In genomic region chr4:156100501-156100900, GRCm38 (mm10) we compare ENCODE assay signal across 20 mouse cellular contexts. TPM values are rescaled to one million over a fixed set of nuclear protein-coding genes. Genes with fewer than 3 reads are reported as not detected.
"Had no signal": no experiment of that assay in that cellular context is flagged by ENCODE, and none has a peak within 500 bp of the region (broad histone marks: within the 10 kb centered on the region; RNA-seq: fewer than 3 reads in every experiment).

No protein-coding gene starts in this region.

- DNase-seq: kidney, adult 18-20 months; kidney, postnatal 10 days; kidney, postnatal 4 days; left cerebral cortex, postnatal 4 days; lung, embryonic 14.5 days; lung, postnatal 10 days; lung, postnatal 4 days; midbrain, embryonic 14.5 days; right cerebral cortex, postnatal 4 days; thymus, adult 2 months; thymus, postnatal 25 days had no signal

- H3K9ac ChIP-seq: limb, embryonic 13.5 days; liver, embryonic 14.5 days; lung, embryonic 14.5 days; neural tube, embryonic 12.5 days had no signal

- H3K4me1 ChIP-seq: limb, embryonic 13.5 days; midbrain, embryonic 10.5 days; neural tube, embryonic 12.5 days had no signal

- H3K27me3 ChIP-seq: limb, embryonic 13.5 days; neural tube, embryonic 12.5 days had no signal

- H3K4me3 ChIP-seq: limb, embryonic 13.5 days; midbrain, embryonic 10.5 days; neural tube, embryonic 12.5 days had no signal

- H3K36me3 ChIP-seq: limb, embryonic 13.5 days; midbrain, embryonic 10.5 days; neural tube, embryonic 12.5 days had no signal

- H3K27ac ChIP-seq: limb, embryonic 13.5 days; liver, embryonic 14.5 days; midbrain, embryonic 10.5 days; neural tube, embryonic 12.5 days had no signal

- H3K9me3 ChIP-seq: limb, embryonic 13.5 days; midbrain, embryonic 10.5 days; neural tube, embryonic 12.5 days had no signal

- H3K4me2 ChIP-seq: limb, embryonic 13.5 days; lung, embryonic 14.5 days; neural tube, embryonic 12.5 days had no signal

RNA-seq across cellular contexts. Expression of gene Ttll10, which starts 41.3 kb away (rescaled TPM):
- total RNA-seq: left cerebral cortex, adult 18-20 months; left cerebral cortex, postnatal 10 days; left cerebral cortex, postnatal 4 days; megakaryocyte, adult 5-6 weeks; neutrophil, adult 5-6 weeks had no signal
- polyA plus RNA-seq: spleen, adult 2 months had no signal
